Mouse (Mus musculus) bone marrow, adult 2 months (tissue): Measurements from ENCODE around the gene Tk1.

Source experiments
- CTCF ChIP-seq: fragments of 200-500 bp; IDR thresholded peaks from 2 replicates; pipeline ENCODE4 v1.5.1; 2011; ENCODE audit warnings: low read length, control low read depth; ENCODE audit not compliant: control insufficient read depth, insufficient read depth
- POLR2A ChIP-seq: fragments of 200-500 bp; IDR thresholded peaks from 2 replicates; pipeline ENCODE4 v1.6.1; 2011; ENCODE audit warnings: low read depth, mild to moderate bottlenecking, control low read depth, low read length, borderline replicate concordance; ENCODE audit not compliant: control insufficient read depth

GRCm38 (mm10) chr11:117777111-117777510 is 48.8 kb downstream of the Tk1 start:
- TF ChIP-seq POLR2A, result no peak
- no peak for TF ChIP-seq CTCF
